Mouse (Mus musculus) regulatory T cell (primary cell): ENCODE results near the gene Zfp362.

Source experiments
- in situ Hi-C: fragments of 300-600 bp; cut with MboI, MseI; formaldehyde crosslinking; loops from one replicate; pipeline ENCODE4 v1.15.1; 2025; ENCODE audit warnings: high pct_unique_total_duplicates

The Zfp362 gene

DNA sequence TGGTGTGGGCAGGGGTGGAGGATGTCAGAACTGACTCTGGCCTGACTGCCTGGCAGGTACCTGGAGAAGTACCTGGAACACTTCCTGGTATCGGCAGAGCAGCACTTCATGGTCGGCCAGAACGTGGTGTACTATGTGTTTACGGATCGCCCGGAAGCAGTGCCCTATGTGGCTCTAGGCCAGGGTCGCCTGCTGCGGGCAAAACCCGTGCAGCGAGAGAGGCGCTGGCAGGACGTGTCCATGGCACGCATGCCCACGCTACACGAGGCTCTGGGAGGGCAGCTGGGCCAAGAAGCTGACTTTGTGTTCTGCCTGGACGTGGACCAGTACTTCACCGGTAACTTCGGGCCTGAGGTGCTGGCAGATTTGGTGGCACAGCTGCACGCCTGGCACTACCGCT lies 38.9 kb downstream of the Zfp362 start:
- in situ Hi-C loops = loop anchor here (5.0 kb wide), 1 partner anchor 90 kb away; no protein-coding TSS in a partner anchor

GRCm38 (mm10) chr4:128760029-128760428 lies 45.8 kb downstream of the Zfp362 start:
- in situ Hi-C loops = no loop called here

DNA sequence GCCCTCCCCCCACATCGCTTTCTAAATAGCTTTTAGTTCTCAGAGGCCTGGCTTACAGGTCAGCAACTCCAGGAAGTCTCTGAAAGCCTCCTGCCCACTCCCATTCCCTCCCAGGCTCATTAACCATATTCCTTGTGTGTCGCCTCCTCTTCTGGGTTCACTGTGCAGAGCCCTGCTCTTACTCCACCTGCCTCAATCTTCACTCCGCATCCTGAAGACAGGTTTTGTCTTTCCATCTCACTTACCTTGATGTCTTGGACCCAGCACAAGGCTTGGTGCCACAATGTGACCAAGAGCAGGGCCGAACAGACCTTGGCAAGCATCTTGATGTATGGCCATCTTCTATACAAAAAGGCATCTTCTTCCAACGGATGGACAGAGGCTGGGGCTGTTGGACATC lies 46.6 kb downstream of the Zfp362 start:
- in situ Hi-C loops = no loop called here

DNA sequence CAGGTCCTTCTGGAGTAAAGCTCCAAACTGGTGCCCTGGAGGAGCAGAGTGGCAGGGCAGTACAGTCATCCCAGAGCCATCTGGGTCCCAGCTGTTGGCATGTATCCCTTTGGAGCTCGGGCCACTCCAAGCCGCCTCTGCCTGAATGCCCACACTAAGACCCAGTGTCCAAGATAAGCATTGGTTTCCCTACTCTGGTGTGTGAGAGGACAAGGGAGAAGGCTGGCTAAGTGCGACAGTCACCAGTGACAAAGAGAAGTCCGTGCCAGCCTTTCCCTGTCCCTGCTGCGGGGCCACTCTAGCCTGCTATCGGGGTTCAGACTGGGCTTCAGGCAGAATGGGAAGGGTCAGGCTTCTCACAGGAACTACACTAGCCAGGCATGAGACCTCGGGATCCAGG lies 49.9 kb downstream of the Zfp362 start:
- in situ Hi-C loops = no loop called here

- in situ Hi-C loops = no loop called here
Observed at GRCm38 (mm10) chr4:128755064-128755463, 50.8 kb downstream of the Zfp362 start, which contains the start of gene A3galt2. TSS of gene A3galt2 (plus strand) at chr4:128755364.

GRCm38 (mm10) chr4:128753571-128753970 lies 52.3 kb downstream of the Zfp362 start:
- in situ Hi-C loops = no loop called here

- in situ Hi-C loops = no loop called here
Observed at GRCm38 (mm10) chr4:128752031-128752757, 53.7 kb downstream of the Zfp362 start.

- in situ Hi-C loops = no loop called here
Observed at GRCm38 (mm10) chr4:128751006-128751405, 54.8 kb downstream of the Zfp362 start.

- in situ Hi-C loops = no loop called here
Observed at GRCm38 (mm10) chr4:128748309-128748708, 57.5 kb downstream of the Zfp362 start.

GRCm38 (mm10) chr4:128747614-128748270 lies 58.1 kb downstream of the Zfp362 start:
- in situ Hi-C loops = no loop called here

DNA sequence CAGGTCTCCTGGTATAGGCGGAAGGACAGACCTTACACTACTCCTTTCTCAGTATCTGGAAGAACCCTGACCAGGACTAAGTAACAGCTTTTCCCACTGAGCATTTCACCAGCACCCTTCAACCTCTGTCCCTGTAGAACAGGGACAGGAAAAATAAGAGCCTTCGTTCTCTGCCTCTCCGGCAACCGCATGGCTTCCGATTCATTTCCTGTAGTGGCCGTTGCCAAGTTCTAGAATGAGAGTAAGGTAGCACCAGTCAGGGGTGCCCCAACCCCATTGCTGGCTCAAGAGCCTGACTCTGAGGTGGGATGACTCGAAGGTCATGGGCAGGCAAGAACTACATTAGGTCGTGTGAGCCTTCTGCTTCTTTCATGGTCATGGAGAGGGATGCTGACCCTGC lies 60.7 kb downstream of the Zfp362 start:
- in situ Hi-C loops = no loop called here

DNA sequence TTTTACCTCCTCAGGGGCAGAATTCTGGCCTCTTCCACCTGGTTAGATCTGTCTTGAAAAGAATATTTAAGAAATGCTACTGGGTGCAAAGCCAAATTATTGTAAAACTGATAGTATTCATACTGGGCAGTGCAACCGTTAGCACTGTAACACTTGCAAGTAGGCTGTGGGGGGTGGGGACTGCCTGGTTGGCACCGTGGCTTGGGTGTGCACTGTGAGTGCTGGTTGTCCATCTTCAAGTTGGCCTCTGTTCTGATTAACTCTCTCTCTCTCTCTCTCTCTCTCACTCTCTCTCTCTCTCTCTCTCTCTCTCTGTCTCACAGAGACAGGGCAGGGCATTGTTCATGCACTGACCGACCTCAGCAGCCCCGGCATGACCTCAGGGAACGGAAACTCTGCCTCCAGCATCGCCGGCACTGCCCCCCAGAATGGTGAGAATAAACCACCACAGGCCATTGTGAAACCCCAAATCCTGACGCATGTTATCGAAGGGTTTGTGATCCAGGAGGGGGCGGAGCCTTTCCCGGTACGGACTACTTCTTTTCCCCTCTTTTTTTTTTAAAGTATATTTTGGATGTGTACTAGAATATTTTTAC lies 62.7 kb downstream of the Zfp362 start:
- in situ Hi-C loops = no loop called here

GRCm38 (mm10) chr4:128742379-128742970 lies 63.4 kb downstream of the Zfp362 start:
- in situ Hi-C loops = no loop called here

GRCm38 (mm10) chr4:128741906-128742305 lies 63.9 kb downstream of the Zfp362 start:
- in situ Hi-C loops = no loop called here

DNA sequence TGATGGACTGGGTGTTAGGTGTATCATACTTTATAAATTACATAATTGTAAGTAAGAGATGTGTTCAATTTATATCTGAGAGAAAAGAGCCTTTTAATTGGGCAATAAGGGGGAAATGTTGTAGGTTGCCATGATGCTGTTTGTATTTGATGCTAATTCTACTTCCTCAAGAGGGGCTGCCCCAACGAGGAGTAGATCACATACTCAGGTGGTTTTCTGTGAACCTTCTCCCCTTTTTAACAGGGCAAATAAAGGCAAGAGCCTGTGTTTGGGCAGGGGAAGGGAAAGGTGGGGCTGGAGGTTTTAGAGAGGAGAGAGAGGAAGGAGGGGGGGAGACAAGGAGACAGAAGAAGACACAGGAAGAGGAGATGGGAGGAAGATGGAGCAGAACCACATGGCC lies 65.0 kb downstream of the Zfp362 start:
- in situ Hi-C loops = no loop called here

- in situ Hi-C loops = loop anchor here (10.0 kb wide), 1 partner anchor 937 kb away; the partner anchor contains the start of gene Kpna6
Observed at GRCm38 (mm10) chr4:128737825-128738610, 67.8 kb downstream of the Zfp362 start.

DNA sequence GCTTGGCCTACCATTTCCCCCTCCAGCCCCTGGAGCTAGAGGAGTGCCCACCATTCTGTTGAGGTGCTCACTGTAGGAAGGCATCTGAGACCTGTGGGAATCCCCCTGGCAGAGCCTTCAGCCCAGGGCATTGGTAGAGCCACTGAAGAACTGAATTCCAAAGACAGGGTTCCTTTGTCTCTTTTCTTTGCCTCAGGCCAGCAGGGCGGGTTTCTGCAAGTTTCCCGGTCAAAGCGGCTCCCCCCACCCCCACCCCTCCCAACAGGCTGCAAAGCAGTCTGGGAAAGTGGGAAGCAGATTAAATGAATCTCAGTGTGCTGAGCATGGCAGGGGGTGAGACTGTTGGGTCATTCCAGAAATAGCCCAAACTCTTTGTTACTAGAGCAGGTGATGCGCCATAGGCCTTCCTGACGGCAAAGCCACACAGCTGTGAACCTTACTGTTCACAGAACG lies 68.7 kb downstream of the Zfp362 start:
- in situ Hi-C loops = loop anchor here (10.0 kb wide), 1 partner anchor 938 kb away; the partner anchor contains the start of gene Kpna6

- in situ Hi-C loops = loop anchor here (10.0 kb wide), 1 partner anchor 940 kb away; the partner anchor contains the start of gene Kpna6
Observed at GRCm38 (mm10) chr4:128734721-128735671, 70.8 kb downstream of the Zfp362 start.

GRCm38 (mm10) chr4:128734217-128734616 lies 71.6 kb downstream of the Zfp362 start:
- in situ Hi-C loops = loop anchor here (10.0 kb wide), 1 partner anchor 941 kb away; the partner anchor contains the start of gene Kpna6

- in situ Hi-C loops = loop anchor here (10.0 kb wide), 1 partner anchor 941 kb away; the partner anchor contains the start of gene Kpna6
Observed at GRCm38 (mm10) chr4:128733496-128733895, 72.3 kb downstream of the Zfp362 start.
